Mouse (Mus musculus): ENCODE measurements around the gene Fzd4.

Gene Fzd4

GRCm38 (mm10) chr7:89400721-89401120, 3.4 kb upstream of the Fzd4 start:
- in situ Hi-C loops (cut with MboI, MseI), result loop anchor here (5.0 kb wide), 2 partner anchors 63 to 233 kb away; no protein-coding TSS in a partner anchor

GRCm38 (mm10) chr7:89401136-89401858, 2.9 kb upstream of the Fzd4 start:
- in situ Hi-C loops (cut with MboI, MseI), result loop anchor here (5.0 kb wide), 2 partner anchors 64 to 234 kb away; no protein-coding TSS in a partner anchor

- in situ Hi-C loops (cut with MboI, MseI), result loop anchor here (5.0 kb wide), 2 partner anchors 65 to 235 kb away; no protein-coding TSS in a partner anchor
Measured at GRCm38 (mm10) chr7:89401936-89402335, 2.2 kb upstream of the Fzd4 start.

- in situ Hi-C loops (cut with MboI, MseI), result loop anchor here (5.0 kb wide), 2 partner anchors 66 to 236 kb away; no protein-coding TSS in a partner anchor
Measured at GRCm38 (mm10) chr7:89403053-89403972, 842 bp upstream of the Fzd4 start.

GRCm38 (mm10) chr7:89404734-89405440, 732 bp downstream of the Fzd4 start:
- in situ Hi-C loops (cut with MboI, MseI), result loop anchor here (5.0 kb wide), 2 partner anchors 68 to 238 kb away; no protein-coding TSS in a partner anchor

- in situ Hi-C loops (cut with MboI, MseI), result no loop called here
Measured at GRCm38 (mm10) chr7:89406011-89406410, 1.9 kb downstream of the Fzd4 start.

- in situ Hi-C loops (cut with MboI, MseI), result no loop called here
Measured at GRCm38 (mm10) chr7:89407006-89407940, 3.1 kb downstream of the Fzd4 start.

- in situ Hi-C loops (cut with MboI, MseI), result loop anchor here (5.0 to 10.0 kb wide), 3 partner anchors 248 to 1063 kb away; no protein-coding TSS in a partner anchor
Measured at GRCm38 (mm10) chr7:89410294-89410693, 6.1 kb downstream of the Fzd4 start.

GRCm38 (mm10) chr7:89411346-89411745, 7.2 kb downstream of the Fzd4 start:
- in situ Hi-C loops (cut with MboI, MseI), result loop anchor here (5.0 to 10.0 kb wide), 3 partner anchors 249 to 1064 kb away; no protein-coding TSS in a partner anchor

GRCm38 (mm10) chr7:89412094-89412493, 7.9 kb downstream of the Fzd4 start:
- in situ Hi-C loops (cut with MboI, MseI), result loop anchor here (5.0 to 10.0 kb wide), 3 partner anchors 250 to 1065 kb away; no protein-coding TSS in a partner anchor

GRCm38 (mm10) chr7:89416027-89416426, 11.9 kb downstream of the Fzd4 start:
- in situ Hi-C loops (cut with MboI, MseI), result loop anchor here (5.0 to 10.0 kb wide), 2 partner anchors 329 to 331 kb away; no protein-coding TSS in a partner anchor

GRCm38 (mm10) chr7:89417707-89418106, 13.6 kb downstream of the Fzd4 start:
- in situ Hi-C loops (cut with MboI, MseI), result loop anchor here (5.0 to 10.0 kb wide), 2 partner anchors 330 to 333 kb away; no protein-coding TSS in a partner anchor

- in situ Hi-C loops (cut with MboI, MseI), result loop anchor here (5.0 to 10.0 kb wide), 2 partner anchors 331 to 333 kb away; no protein-coding TSS in a partner anchor
Measured at GRCm38 (mm10) chr7:89418127-89418653, 14.0 kb downstream of the Fzd4 start.

- in situ Hi-C loops (cut with MboI, MseI), result loop anchor here (5.0 to 10.0 kb wide), 2 partner anchors 332 to 334 kb away; no protein-coding TSS in a partner anchor
Measured at GRCm38 (mm10) chr7:89418917-89419679, 14.9 kb downstream of the Fzd4 start.

- in situ Hi-C loops (cut with MboI, MseI), result no loop called here
Measured at GRCm38 (mm10) chr7:89421294-89421693, 17.1 kb downstream of the Fzd4 start.

- in situ Hi-C loops (cut with MboI, MseI), result no loop called here
Measured at GRCm38 (mm10) chr7:89422650-89423049, 18.5 kb downstream of the Fzd4 start.

GRCm38 (mm10) chr7:89423194-89423593, 19.0 kb downstream of the Fzd4 start:
- in situ Hi-C loops (cut with MboI, MseI), result no loop called here

- in situ Hi-C loops (cut with MboI, MseI), result no loop called here
Measured at GRCm38 (mm10) chr7:89423688-89424255, 19.6 kb downstream of the Fzd4 start.

Measured in T-helper 17 cell (primary cell).